Mouse (Mus musculus) common myeloid progenitor, adult 5-6 weeks (primary cell): ENCODE data around the gene Hspa2. TPM values are rescaled to one million over a fixed set of nuclear protein-coding genes. Genes with fewer than 3 reads are reported as not detected.

Experiments used
- ATAC-seq: replicated peaks from 2 replicates; pipeline ENCODE4 v1.8.0; 2016; ENCODE audit warnings: low read depth, mild to moderate bottlenecking, moderate TSS enrichment, inconsistent platforms; ENCODE audit not compliant: poor library complexity, severe bottlenecking
- total RNA-seq: library from RNA; stranded (forward); fragments of 200-1000, 187-1606 nt; gene quantifications from 2 replicates; pipeline ENCODE4 v1.2.3, GENCODE M21; 2017

Gene Hspa2
- 12.2 and 13.5 TPM in 2 replicates for total RNA-seq

DNA sequence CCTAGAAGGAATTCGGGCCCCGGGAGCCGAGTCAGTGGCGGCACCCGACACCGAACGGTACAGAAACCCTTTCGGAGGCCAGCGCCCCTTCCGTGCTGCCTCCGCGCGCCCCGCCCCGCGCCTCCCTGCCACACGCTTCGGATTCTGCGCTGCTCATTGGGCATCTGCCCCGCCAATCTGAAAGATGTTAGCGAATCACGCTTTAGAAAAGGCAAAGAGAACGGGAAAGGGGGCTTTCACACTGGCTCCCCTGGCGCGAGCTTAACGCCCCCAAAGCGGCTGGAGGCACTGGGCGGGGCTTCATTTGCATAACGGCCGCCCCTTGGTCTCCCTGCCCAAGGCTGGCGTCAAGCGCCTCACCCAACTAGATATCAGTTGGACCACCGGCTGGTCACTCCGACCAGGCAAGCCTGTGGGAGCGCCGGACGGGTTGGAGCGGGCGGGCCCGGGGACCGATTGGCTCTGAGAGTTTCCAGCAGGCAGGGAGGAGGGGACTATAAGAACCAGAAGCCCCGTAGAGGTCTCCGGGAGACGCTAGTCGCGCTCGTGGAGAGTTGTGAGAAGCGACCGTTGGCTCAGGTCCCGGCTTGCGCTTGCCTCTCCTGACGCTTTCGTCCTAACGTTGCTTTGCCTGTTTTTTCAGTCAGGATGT is at the start of gene Hspa2:
Gene Hspa2 (plus strand): TSS at position 291 of the 652 bp plus-strand sequence.
- peak; percentile 88 for ATAC-seq

DNA sequence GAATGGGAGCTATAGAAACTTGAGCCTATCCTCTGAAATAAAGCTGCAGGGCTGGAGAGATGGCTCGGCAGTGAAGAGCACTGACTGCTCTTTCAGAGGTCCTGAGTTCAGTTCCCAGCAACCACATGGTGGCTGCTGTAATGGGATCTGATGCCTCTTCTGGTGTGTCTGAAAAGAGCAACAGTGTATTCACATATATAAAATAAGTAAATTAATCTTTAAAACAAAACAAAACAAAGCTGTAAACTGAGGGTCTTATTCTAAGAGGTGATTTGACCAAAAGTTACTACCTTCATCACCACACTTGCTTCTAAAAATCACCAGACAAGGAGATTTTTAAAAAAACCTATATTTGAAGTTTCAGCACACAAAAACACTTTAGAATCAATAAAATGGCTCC is 43.1 kb upstream of the Hspa2 start:
- no peak for ATAC-seq

DNA sequence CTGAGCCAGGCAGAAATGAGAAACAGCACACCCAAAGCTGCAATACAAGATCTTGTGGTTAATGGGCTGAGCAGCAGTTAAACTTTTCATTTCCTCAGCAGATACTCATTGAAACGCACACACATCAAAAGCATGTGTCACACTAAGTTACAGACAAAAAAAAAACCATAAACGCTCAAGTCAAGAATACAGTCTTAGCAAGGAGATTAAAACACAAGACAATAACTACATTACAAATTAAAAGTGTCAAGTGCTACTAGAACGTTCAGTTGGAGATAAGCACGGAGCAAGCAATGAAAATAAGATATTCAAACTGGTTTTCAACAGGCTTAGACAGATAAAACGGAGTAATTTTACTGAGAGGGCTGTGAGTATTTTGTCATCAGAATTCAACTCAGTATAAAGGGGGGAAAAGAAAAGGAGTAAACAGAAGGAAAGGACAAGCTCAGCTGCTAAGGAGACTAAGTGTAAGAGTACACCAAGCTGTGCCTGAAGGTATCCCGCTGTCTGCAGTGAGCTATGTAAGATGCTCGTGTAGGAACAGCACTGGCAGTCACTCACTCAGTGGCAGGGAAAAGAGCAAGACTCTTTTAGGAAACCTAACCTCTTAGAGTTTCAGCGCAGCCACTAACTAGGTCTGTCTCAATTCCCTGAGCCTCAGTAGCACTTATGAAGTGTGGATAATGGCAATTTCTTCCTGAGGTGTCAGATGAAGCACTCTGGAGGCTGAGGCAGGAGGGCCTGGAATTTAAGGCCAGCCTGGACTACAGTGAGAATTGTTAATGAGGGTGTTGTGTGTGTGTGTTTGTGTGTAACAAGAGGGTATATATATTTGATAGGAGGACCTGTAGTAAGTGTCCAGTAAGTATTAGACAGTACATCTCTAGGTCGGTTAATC is 42.3 kb upstream of the Hspa2 start:
- ATAC-seq, result peak; percentile 74

DNA sequence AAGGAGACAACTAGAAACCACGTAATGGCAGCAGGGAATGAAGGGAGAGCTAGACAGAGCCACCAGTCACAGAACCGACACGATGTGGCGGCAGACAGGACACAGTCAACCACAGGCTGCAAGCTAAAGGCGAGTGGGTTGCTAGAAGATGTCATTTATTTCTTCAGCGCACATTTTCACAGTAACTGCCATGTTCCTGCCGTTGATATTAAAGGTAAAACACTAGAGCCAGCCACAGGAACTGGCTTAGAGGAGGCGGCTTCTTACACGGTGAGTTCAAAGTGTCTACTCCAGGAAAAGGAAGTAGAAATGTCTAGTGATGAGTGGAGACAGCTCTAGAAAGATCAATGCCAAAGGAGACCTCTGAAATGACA is 41.7 kb upstream of the Hspa2 start:
- peak; percentile 53 for ATAC-seq

DNA sequence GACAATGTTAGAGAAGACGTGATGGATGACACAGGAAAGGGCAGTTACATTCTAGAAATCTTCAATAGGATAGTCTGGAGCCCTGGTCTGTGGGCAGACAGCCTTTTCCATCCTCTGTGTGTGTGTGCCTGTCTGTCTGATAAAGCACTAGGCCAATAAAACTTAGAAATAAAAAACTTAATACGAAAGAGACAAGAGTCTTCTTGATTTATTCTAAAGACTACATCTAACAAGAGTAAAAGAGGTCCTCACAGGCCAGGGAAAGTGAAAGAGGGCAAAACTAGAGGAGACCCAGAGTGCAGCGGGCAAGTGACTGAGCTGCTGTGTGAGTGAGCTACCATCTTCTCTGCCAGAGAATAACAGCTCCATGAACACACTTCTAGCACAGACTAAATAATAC is 37.7 kb upstream of the Hspa2 start:
- no peak for ATAC-seq

DNA sequence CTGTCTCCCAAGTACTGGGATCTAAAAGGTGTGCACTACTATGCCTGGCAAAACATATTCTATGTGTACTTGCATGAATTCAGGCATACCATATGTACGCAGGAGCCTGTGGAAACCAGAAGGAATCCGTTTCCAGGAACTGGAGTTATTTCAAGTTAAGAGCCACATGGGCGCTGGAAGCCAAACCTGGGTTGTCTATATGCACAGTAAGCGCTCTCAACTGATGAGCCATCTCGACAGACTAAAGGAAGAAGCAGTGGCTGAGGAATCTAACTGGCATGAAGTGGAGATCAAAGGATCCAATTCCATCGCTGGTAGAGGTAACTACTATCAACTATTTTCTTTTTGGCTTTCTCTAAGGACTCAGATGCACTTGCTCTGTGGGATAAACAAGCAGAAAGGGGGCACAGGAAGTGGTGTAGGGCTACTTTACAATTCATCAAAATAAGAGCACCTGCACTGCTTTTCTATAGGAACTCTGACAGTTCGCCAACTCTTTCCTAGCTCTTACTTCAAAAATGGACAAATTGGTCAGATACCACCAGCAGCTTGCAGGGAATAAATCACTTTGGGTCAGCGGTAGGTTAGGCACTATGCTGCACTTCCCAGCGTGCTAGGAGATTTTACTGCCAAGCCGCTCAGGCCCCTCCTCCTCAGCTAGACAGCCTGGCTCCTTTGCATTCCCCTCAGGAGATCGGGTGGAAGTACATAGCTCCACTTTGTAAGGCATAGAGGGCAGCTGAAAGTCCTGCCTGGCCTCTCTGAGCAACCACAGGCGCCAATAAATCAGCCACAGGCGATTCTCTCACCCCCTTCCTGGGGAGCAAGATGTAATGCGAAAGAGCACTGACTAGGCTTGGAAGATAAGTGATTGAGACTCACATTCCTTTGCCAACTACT is 36.6 kb upstream of the Hspa2 start:
- 0 out of 2 replicates have a peak, but pooled peaks have one; percentile 4 for ATAC-seq

DNA sequence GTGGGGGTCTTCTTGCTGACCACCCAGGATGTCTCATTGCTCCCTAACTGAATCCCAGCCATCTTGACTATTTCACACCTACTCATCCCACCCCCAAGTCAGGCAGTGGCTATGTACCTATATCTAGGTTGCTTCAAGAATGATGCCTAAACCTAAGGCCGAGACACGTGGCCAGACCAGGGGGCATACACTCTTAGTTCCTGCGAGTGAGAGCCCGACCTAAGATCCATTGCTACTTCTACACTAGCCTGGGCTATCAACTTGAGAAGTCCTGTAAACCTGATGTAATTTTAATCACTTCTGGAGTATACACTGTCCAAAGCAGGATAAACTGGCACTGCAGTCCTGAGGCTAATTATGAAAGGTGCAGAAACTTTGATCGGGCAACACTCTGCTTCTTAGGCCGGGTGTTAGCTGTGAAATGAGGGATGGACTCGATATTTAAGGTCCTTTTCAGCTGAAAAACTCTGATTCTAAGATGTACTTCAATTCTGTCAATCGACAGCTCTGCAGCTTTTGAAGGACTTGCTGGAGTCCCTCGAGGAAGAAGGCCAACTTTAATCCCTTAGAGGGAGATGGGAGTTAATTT is 35.7 kb upstream of the Hspa2 start:
- ATAC-seq, result no peak

DNA sequence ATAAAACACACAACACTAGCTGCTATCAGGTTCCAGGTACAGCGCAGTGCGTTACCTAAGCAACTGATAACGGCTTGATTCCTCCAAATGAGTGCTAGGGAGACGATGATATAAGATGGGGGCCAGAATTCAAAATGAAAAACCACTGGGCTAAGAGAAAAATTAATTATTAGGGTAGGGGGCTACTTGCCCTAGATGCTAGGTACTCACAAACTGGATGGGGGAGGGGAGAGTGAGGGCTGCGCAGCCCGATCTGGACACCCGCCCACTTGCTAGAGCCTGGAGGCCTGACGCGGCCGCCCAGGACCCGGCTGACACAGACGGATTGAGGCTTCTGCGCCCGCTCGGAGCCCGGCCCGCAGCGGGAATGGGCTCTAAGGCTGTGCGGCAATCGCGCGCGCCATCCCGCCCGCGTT is 35.2 kb upstream of the Hspa2 start:
- no peak for ATAC-seq

DNA sequence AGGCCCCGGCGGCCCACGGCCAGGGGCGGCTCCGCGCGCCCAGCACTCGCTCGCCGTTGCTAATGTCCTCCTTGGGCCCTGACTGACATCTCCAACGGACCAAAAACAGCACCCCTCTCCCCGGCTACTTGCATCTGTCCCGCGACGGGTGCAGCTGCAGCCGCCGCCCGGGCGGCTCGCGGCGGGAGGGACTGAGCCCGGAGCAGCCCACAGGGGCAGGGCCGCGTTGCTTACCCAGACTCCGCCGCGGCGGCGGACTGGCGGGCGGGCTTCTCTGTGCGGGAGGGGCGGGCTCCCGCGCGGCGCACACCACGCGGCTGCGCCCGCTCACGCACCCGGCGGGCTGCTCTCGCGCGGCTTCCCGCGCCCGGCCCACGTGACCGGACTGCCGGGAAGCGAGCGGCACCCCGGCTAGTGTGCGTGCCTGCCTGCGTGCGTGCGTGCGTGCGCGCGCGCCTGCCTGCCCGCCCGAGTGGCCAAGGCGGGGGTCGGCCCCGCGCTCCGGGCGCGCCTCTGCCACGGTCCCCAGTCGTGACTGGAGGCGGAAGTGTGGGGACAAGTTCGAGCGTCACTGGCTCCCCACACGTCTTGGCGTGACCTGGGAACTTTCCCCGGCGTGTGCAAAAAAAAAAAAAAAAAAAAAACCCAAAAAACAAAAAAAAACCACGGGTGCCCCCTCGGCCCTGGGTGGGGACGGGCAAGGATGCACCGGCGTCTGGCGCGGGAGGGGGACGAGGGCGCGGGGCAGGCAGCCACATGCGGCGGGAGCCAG is 34.6 kb upstream of the Hspa2 start, which contains the start of gene Zbtb25:
Gene Zbtb25 (minus strand): TSS at position 397 of the 772 bp plus-strand sequence.
- peak; percentile 16 for ATAC-seq

DNA sequence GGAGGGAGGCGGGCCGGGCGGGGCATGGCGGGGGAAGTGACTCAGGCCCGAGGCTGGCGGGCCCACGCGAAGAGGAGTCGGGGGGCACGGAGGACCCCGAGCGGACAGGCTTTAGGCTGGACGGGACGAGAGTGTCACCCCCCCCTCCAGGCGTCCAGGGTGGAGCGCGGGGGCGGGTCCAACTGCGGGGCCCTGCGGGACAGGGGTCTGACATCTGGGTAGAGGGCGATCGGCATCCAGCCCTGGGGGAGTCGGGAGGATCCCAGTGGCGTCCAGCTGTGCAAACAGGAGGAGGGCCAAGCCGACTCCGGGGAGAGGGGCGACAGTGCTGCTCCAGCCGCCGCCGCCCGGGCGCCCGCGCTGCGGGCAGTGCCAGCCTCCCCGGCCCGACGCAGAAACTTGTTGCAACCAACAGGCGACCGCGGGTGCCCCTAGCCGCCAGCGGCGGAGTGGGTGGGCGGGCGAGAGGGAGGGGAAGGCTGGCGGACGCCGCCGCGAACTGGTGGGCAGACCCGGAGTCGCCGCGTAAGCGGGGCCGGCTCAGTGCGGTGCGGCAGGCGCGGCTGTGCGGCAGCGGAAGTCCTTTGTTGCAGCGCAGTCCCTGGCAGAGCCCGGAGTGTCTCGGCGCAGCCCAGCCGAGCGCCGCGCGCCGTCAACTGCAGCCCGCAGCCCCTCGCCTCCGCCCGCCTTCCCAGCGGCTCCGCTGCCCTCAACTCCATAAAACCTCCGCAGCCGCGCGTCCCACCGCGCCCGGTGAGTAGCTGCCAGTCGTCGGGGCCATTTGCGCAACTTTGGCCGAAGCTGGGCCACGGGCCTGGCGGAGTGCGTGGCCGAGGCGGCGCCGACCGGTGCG is 33.8 kb upstream of the Hspa2 start, which contains the start of gene Zbtb1:
Gene Zbtb1 (plus strand): TSS at position 289 of the 853 bp plus-strand sequence.
- ATAC-seq, result peak; percentile 19

DNA sequence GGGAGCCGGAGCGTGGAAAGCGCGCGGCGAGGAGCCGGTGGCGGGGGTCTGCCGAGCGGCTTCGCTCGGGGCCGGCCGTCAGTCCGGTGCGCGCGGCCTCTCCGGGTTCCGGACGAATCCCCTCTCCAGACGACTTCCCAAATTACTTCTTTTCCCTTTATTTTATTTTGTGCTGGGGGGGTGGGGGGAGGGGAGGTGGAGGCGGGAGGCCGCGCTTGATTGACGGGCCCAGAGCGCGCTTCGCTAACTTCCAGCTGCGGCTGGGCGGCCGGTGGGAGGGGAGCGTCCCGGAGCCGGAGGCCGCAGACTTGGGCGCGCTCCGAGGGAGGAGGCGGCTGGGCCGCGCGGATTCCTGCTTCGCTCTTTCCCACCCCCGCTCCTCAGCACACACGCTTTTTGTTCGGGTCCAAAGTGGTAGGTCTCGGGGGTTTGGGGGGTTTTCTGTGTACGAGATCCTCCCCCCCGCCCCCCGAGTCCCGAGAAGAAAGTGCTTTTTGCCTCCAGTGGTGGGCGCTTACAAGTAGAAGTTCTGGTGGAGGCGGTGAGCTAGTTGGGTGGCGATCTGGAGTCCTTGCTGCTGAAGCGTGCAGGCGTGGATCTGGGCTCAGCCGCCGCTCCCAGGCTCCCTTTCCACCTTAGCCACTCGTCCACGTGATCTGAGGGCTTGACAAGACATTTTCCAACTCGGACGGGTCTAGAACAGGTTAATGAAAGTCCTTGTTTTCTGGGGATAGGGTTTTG is 33.0 kb upstream of the Hspa2 start:
- peak; percentile 17; the same call in 1 of the 2 replicates for ATAC-seq

DNA sequence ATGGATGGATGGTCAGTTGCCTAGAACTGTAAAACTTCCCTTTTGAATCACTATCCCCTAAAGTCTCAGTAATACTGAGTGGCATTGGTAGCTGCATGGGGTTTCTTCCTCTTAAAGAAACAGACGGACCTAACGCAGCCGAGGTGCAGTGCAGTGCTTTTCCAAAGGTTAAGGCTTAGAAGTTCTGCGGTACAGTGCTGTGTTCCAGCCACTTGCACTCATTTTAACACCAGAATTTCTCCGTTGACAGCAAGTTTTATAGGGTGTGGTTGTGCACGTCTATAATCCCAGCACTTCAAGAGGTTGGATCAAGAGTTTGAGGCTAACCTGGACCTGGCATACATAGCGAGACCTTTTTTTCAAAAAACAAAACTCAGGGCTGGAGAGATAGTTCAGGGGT is 31.9 kb upstream of the Hspa2 start:
- no peak for ATAC-seq

DNA sequence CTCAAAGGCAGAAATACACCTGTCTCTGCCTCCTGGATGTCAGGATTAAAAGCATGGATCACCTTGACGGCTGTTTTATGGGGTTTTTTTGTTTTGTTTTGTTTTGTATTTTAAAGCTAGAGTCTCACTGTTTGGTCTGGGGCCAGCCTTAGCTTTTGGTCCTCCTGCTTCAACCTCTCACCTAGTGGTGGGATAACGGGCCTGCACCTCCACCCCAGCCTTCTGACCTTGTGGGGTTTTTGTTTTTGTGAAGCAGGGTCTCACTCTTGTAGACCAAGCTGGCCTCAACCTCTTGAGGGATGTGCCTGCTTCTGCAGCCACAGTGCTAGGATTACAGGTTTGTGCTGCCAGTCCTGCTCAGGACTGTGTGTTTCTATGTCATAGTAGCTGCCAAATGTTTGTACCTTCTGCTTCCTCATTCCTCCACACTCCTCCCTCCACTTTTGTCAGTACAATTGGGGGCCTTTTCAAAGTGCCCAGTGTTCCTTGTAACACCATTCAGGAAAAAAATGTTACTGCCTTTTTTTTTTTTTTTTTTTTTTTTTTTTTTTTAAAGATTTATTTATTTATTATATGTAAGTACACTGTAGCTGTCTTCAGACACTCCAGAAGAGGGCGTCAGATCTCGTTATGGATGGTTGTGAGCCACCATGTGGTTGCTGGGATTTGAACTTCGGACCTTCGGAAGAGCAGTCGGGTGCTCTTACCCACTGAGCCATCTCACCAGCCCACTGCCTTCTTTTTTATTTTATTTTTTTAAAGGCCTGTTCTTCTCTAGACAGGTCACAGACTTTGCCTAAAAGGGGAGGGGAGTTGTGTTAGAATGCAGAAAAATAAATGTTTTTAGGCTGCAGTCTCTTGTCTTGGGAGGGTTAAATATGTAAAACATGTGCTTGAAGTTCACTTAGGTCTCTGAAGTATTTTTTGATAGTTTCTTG is 30.8 kb upstream of the Hspa2 start:
- no peak for ATAC-seq

DNA sequence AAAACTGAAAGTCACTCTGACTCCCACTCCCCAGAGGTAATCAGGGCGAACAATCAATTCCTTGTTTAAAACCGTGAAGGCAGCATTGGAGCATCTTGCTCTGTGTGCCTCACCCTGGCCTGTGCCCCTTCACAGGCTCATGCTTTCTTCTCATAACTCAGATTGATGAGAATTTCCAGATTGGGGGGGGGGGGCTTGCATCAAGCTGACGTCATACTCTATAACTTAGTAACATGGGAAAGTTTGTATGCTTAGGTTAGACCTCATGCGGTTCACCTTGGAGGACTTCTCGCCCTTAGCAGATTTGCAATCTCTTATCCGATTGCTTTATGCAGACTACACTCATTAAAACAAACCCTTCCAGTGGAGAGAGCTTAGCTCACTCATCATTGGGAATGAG is 30.0 kb upstream of the Hspa2 start:
- no peak for ATAC-seq

DNA sequence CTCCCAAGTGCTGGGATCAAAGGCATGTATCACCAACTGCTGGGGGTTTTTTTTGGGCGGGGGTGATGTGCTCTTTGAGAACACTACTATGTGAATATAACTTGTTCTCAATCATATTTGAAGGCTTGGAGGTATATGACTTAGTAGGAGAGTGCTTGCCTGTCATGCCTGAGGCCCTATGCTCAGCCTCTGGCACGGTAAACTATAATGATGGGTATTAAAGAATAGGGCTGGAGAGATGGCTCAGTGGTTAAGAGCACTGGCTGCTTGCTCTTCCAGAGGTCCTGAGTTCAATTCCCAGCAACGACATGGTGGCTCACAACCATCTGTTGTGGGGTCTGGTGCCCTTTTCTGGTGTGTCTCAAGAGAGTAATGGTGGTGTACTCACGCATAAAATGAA is 29.1 kb upstream of the Hspa2 start:
- ATAC-seq, result no peak

DNA sequence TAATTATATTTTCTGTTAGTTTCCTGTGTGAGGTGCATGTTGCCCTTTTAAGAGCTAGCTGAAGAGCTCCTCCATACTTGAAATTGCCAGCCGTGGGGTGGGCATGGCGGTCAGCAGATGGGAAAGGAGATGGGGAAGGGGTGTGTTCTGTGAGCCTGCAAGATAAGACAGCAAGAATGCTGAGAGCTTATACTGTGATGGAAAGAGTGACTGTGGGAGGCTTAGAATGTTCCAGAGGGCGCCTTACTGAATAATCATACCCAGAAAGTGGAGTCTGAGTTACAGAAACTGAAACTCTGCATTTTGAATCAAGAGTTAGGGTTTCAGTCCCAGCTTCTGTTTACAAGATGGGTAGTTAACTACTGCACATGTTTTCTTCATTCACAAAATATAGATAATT is 28.5 kb upstream of the Hspa2 start:
- ATAC-seq, result peak; percentile 40
